Mouse (Mus musculus) liver, embryonic 14.5 days (tissue): ENCODE measurements at regions not wholly inside any gene's neighbourhood (a gene's known extent, or its start where the extent isn't known, plus 50 kb on each side); places are given as distances from the start of the nearest gene placed in this dataset.

Experiments used
- CTCF ChIP-seq: IDR thresholded peaks from 2 replicates; pipeline ENCODE4 v1.5.1; 2016; ENCODE audit warnings: antibody characterized with exemption, low read depth, control low read depth
- EP300 ChIP-seq: IDR thresholded peaks from 2 replicates; pipeline ENCODE4 v1.6.1; 2016; ENCODE audit warnings: antibody characterized with exemption, low read depth

GRCm38 (mm10) chr5:28798361-28798760 is 331.3 kb upstream of the Shh start:
- no peak for TF ChIP-seq CTCF
- TF ChIP-seq EP300, result no peak
